In genomic region chr8:47533344-47534125, GRCm38 (mm10) we compare ENCODE assay signal across 1 mouse cellular context.
TF ChIP-seq lines count a peak whose summit lies in the region.

Trappc11 (minus strand) TSS chr8:47533470.
Rwdd4a (plus strand) TSS chr8:47533664.

TF ChIP-seq in MEL, 35 proteins besides CTCF, POLR2A, EP300 and RAD21 (continued from another document):
- TF ChIP-seq MYB (IDR thresholded peaks at IDR 0.05; ENCODE audit: low read depth, low read length) (no peak), CHD1 (IDR thresholded peaks at IDR 0.05; ENCODE audit: low read depth, low read length) (no peak), MXI1 (IDR thresholded peaks at IDR 0.05; ENCODE audit: low read depth, low read length) (peak; percentile 41; the same call in 1 of the 2 replicates), SIN3A (IDR thresholded peaks at IDR 0.05; ENCODE audit: low read length) (peak; percentile 92), MAX (IDR thresholded peaks at IDR 0.05; ENCODE audit: low read length) (peak; percentile 70), ELF1 (IDR thresholded peaks at IDR 0.05; ENCODE audit: low read depth, low read length) (peak; percentile 97), POLR2AphosphoS5 (IDR thresholded peaks at IDR 0.05; ENCODE audit: borderline replicate concordance, low read depth, low read length) (no peak), ZC3H11A (IDR thresholded peaks at IDR 0.05; ENCODE audit: low read depth, low read length) (no peak), ETS1 (IDR thresholded peaks at IDR 0.05; ENCODE audit: low read depth, low read length) (no peak; the same call in 1 of the 2 replicates), UBTF (IDR thresholded peaks at IDR 0.05; ENCODE audit: borderline replicate concordance, insufficient read depth, low read depth, low read length) (no peak), ZMIZ1 (IDR thresholded peaks at IDR 0.05; ENCODE audit: low read depth, low read length) (0 out of 2 replicates have a peak, but pooled peaks have one; percentile 53), ZKSCAN1 (IDR thresholded peaks at IDR 0.05; ENCODE audit: low read depth, low read length) (no peak)
